Mouse (Mus musculus): Measurements from ENCODE around the gene Tshz2.

DNA sequence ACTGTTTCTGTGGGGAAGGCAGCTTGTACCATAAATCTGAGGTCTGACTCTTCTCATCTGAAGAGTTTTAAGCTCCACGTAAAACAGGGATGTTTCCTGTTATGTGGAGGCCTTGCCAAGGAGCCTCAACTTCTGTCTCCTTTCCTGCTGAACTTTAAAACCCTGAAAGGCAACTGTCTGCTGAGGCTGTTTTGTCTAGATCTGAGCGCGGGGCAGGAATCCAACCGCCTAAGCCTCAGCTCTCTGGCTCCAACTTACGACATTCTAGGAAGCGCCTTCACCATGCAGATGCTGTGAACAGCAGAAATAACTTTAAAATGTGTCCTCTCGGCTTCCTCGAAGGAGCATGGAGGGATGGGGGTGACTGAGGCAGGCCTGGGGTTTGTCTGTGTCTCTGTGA lies 318.2 kb downstream of the Tshz2 start:
- no peak for TF ChIP-seq CTCF (IDR thresholded peaks at IDR 0.05; ENCODE audit: extremely low read depth, insufficient read depth, insufficient read length, insufficient replicate concordance)
- no peak for TF ChIP-seq POLR2A (IDR thresholded peaks at IDR 0.05; ENCODE audit: low read depth, low read length)

Data from spleen, adult 2 months (tissue).